Mouse (Mus musculus) neural tube, embryonic 15.5 days (tissue): ENCODE measurements around the gene Rsrc1. TPM values are rescaled to one million over a fixed set of nuclear protein-coding genes. Genes with fewer than 3 reads are reported as not detected.

Experiments
- ATAC-seq: fragments of 200-750 bp; cut with Nextera tagmentation; 2 replicates; pipeline ENCODE4 v1.8.0; 2017; ENCODE audit warnings: mild to moderate bottlenecking, moderate TSS enrichment, moderate library complexity; ENCODE audit not compliant: low FRiP score
- H3K27ac ChIP-seq: fragments of 300-500 bp; sonication (generic); replicated peaks from 2 replicates; pipeline ENCODE4 v1.5.1; 2015; ENCODE audit warnings: mild to moderate bottlenecking, inconsistent platforms
- H3K27me3 ChIP-seq: fragments of 300-500 bp; sonication (generic); replicated peaks from 2 replicates; pipeline ENCODE4 v1.6.1; 2015; ENCODE audit warnings: inconsistent platforms
- H3K36me3 ChIP-seq: fragments of 300-500 bp; sonication (generic); 2 replicates; pipeline ENCODE4 v1.6.1; 2015; ENCODE audit warnings: inconsistent platforms
- H3K4me1 ChIP-seq: fragments of 300-500 bp; sonication (generic); 2 replicates; pipeline ENCODE4 v1.6.1; 2015; ENCODE audit warnings: inconsistent platforms
- H3K4me2 ChIP-seq: fragments of 300-500 bp; sonication (generic); 2 replicates; pipeline ENCODE4 v1.6.1; 2015; ENCODE audit warnings: inconsistent platforms, mild to moderate bottlenecking, moderate library complexity
- H3K4me3 ChIP-seq: fragments of 300-500 bp; sonication (generic); replicated peaks from 2 replicates; pipeline ENCODE4 v1.5.1; 2015; ENCODE audit warnings: mild to moderate bottlenecking, inconsistent platforms
- H3K9ac ChIP-seq: fragments of 300-500 bp; sonication (generic); replicated peaks from 2 replicates; pipeline ENCODE4 v1.6.1; 2015; ENCODE audit warnings: mild to moderate bottlenecking, inconsistent platforms
- H3K9me3 ChIP-seq: fragments of 300-500 bp; sonication (generic); replicated peaks from 2 replicates; pipeline ENCODE4 v1.6.1; 2016; ENCODE audit warnings: inconsistent platforms
- WGBS: fragments of 180-500 bp; shearing (Covaris S2); methylation state at CpG from one replicate; pipeline ENCODE4 v1.1.7; 2015; ENCODE audit warnings: mixed read lengths; 5-methylcytosine and 5-hydroxymethylcytosine counted together
- polyA plus RNA-seq: library from polyadenylated mRNA; unstranded; fragments of >200 nt; fragmentation: Nextera tagmentation; extraction: Ambion mirVana; gene quantifications from 2 replicates; pipeline ENCODE4 v1.2.1, GENCODE M21; 2015

Rsrc1 gene
- 26.7 and 29.9 TPM in 2 replicates for polyA plus RNA-seq

GRCm38 (mm10) chr3:66981101-66981661 lies at the start of gene Rsrc1:
TSS of gene Rsrc1 (plus strand) at chr3:66981390.
- Histone ChIP-seq H3K27ac (no peak within 1 kb of the TSS), H3K4me3 (peak within 1 kb of the TSS; percentile 36), H3K4me2 (peak within 1 kb of the TSS; percentile 59), H3K9ac (no peak within 1 kb of the TSS; the same call in 1 of the 2 replicates), H3K36me3 (no peaks in the 10 kb centered on the region), H3K4me1 (peaks cover 31% of the 10 kb centered on the region), H3K27me3 (peaks cover 61% of the 10 kb centered on the region), H3K9me3 (no peaks in the 10 kb centered on the region)
- WGBS, result under 1% methylated on average over 52 of the region's 62 CpGs
- no peak for ATAC-seq

GRCm38 (mm10) chr3:66939675-66940074 lies 41.5 kb upstream of the Rsrc1 start:
- ATAC-seq, result no peak
- H3K4me1 ChIP-seq, result 0 out of 2 replicates have a peak, but pooled peaks cover 5% of the 10 kb centered on the region
- H3K4me2 ChIP-seq, result no peak overlapping the region
- no peak overlapping the region for H3K4me3 ChIP-seq
- no peaks in the 10 kb centered on the region for H3K9me3 ChIP-seq
- 24% methylated on average over 10 of the region's 10 CpGs for WGBS
- H3K27ac ChIP-seq, result no peak overlapping the region
- H3K27me3 ChIP-seq, result no peaks in the 10 kb centered on the region
- H3K9ac ChIP-seq, result no peak overlapping the region
- H3K36me3 ChIP-seq, result no peaks in the 10 kb centered on the region

- Histone ChIP-seq H3K4me1 (no peaks in the 10 kb centered on the region), H3K36me3 (no peaks in the 10 kb centered on the region), H3K27me3 (no peaks in the 10 kb centered on the region), H3K9me3 (no peaks in the 10 kb centered on the region), H3K4me3 (no peak overlapping the region), H3K27ac (no peak overlapping the region), H3K4me2 (no peak overlapping the region), H3K9ac (no peak overlapping the region)
- WGBS, result 52% methylated on average over 2 of the region's 2 CpGs
- no peak for ATAC-seq
Observed at GRCm38 (mm10) chr3:66955126-66955525, 26.1 kb upstream of the Rsrc1 start.

- H3K4me1 ChIP-seq, result no peaks in the 10 kb centered on the region
- ATAC-seq, result no peak
- no peak overlapping the region for H3K4me3 ChIP-seq
- no peak overlapping the region for H3K9ac ChIP-seq
- no peaks in the 10 kb centered on the region for H3K36me3 ChIP-seq
- 68% methylated on average over 5 of the region's 5 CpGs for WGBS
- H3K27ac ChIP-seq, result no peak overlapping the region
- H3K4me2 ChIP-seq, result no peak overlapping the region
- 0 out of 2 replicates have a peak, but pooled peaks cover 1% of the 10 kb centered on the region for H3K27me3 ChIP-seq
- H3K9me3 ChIP-seq, result no peaks in the 10 kb centered on the region
Observed at GRCm38 (mm10) chr3:66959972-66960371, 21.2 kb upstream of the Rsrc1 start.

GRCm38 (mm10) chr3:66964884-66965283 lies 16.3 kb upstream of the Rsrc1 start:
- no peaks in the 10 kb centered on the region for H3K36me3 ChIP-seq
- H3K4me3 ChIP-seq, result no peak overlapping the region
- H3K27ac ChIP-seq, result no peak overlapping the region
- H3K4me1 ChIP-seq, result no peaks in the 10 kb centered on the region
- no peaks in the 10 kb centered on the region for H3K9me3 ChIP-seq
- ATAC-seq, result no peak
- H3K27me3 ChIP-seq, result peaks cover 28% of the 10 kb centered on the region
- H3K4me2 ChIP-seq, result no peak overlapping the region
- 60% methylated on average over 3 of the region's 3 CpGs for WGBS
- H3K9ac ChIP-seq, result no peak overlapping the region

- Histone ChIP-seq H3K4me3 (no peak overlapping the region), H3K4me2 (no peak overlapping the region), H3K9me3 (no peaks in the 10 kb centered on the region), H3K9ac (no peak overlapping the region), H3K27ac (no peak overlapping the region), H3K27me3 (peaks cover 50% of the 10 kb centered on the region), H3K4me1 (peaks cover 9% of the 10 kb centered on the region), H3K36me3 (no peaks in the 10 kb centered on the region)
- WGBS, result 75% methylated on average over 4 of the region's 4 CpGs
- ATAC-seq, result no peak
Observed at GRCm38 (mm10) chr3:66967508-66967907, 13.7 kb upstream of the Rsrc1 start.

GRCm38 (mm10) chr3:66970261-66970660 lies 10.9 kb upstream of the Rsrc1 start:
- Histone ChIP-seq H3K27me3 (peaks cover 69% of the 10 kb centered on the region), H3K27ac (no peak overlapping the region), H3K9me3 (no peaks in the 10 kb centered on the region), H3K4me2 (no peak overlapping the region), H3K4me1 (peaks cover 17% of the 10 kb centered on the region), H3K4me3 (no peak overlapping the region), H3K9ac (no peak overlapping the region), H3K36me3 (no peaks in the 10 kb centered on the region)
- WGBS, result under 1% methylated on average over 10 of the region's 10 CpGs
- no peak for ATAC-seq

GRCm38 (mm10) chr3:66970661-66971331 lies 10.4 kb upstream of the Rsrc1 start:
- H3K4me2 ChIP-seq, result peak overlapping the region; percentile 16; the same call in 1 of the 2 replicates
- H3K9me3 ChIP-seq, result no peaks in the 10 kb centered on the region
- peaks cover 17% of the 10 kb centered on the region for H3K4me1 ChIP-seq
- H3K27me3 ChIP-seq, result peaks cover 66% of the 10 kb centered on the region
- no peak overlapping the region for H3K4me3 ChIP-seq
- ATAC-seq, result no peak; the same call in 1 of the 2 replicates
- 1% methylated on average over 29 of the region's 29 CpGs for WGBS
- no peak overlapping the region for H3K27ac ChIP-seq
- H3K36me3 ChIP-seq, result no peaks in the 10 kb centered on the region
- H3K9ac ChIP-seq, result no peak overlapping the region

GRCm38 (mm10) chr3:66972191-66972950 lies 8.8 kb upstream of the Rsrc1 start:
- no peak overlapping the region for H3K27ac ChIP-seq
- 3% methylated on average over 16 of the region's 16 CpGs for whole genome bisulfite sequencing
- ATAC-seq, result no peak
- H3K4me2 ChIP-seq, result no peak overlapping the region
- no peak overlapping the region for H3K9ac ChIP-seq
- H3K9me3 ChIP-seq, result no peaks in the 10 kb centered on the region
- peaks cover 17% of the 10 kb centered on the region for H3K4me1 ChIP-seq
- peaks cover 71% of the 10 kb centered on the region for H3K27me3 ChIP-seq
- no peak overlapping the region for H3K4me3 ChIP-seq
- H3K36me3 ChIP-seq, result no peaks in the 10 kb centered on the region

- Histone ChIP-seq H3K4me2 (peak overlapping the region; percentile 72), H3K4me3 (peak overlapping the region; percentile 46), H3K27me3 (peaks cover 72% of the 10 kb centered on the region), H3K36me3 (no peaks in the 10 kb centered on the region), H3K9ac (peak overlapping the region; percentile 35), H3K4me1 (peaks cover 17% of the 10 kb centered on the region), H3K27ac (no peak overlapping the region), H3K9me3 (no peaks in the 10 kb centered on the region)
- peak; percentile 73 for ATAC-seq
- under 1% methylated on average over 59 of the region's 59 CpGs for WGBS
Observed at GRCm38 (mm10) chr3:66973391-66973943, 7.7 kb upstream of the Rsrc1 start.

- WGBS, result 8% methylated on average over 3 of the region's 3 CpGs
Observed at GRCm38 (mm10) chr3:66974501-66974900, 6.7 kb upstream of the Rsrc1 start.

More at GRCm38 (mm10) chr3:66974501-66974900, 6.7 kb upstream of the Rsrc1 start:
- Histone ChIP-seq H3K9me3 (no peaks in the 10 kb centered on the region), H3K9ac (no peak overlapping the region), H3K27ac (no peak overlapping the region), H3K4me3 (no peak overlapping the region), H3K4me1 (peaks cover 22% of the 10 kb centered on the region), H3K27me3 (peaks cover 79% of the 10 kb centered on the region), H3K4me2 (no peak overlapping the region), H3K36me3 (no peaks in the 10 kb centered on the region)
- no peak for ATAC-seq
